Mouse (Mus musculus): ENCODE results near the gene Nfe2l1. TPM values are rescaled to one million over a fixed set of nuclear protein-coding genes. Genes with fewer than 3 reads are reported as not detected.
"Not testable (repeated sequence)": the region's sequence is repeated elsewhere in the genome, so short reads cannot be mapped to it uniquely, and the experiment has no call there.

The Nfe2l1 gene
- total RNA-seq, 2 experiments from 2014 or later: 167 to 175 TPM

GRCm38 (mm10) chr11:96796081-96796480 lies 33.7 kb downstream of the Nfe2l1 start:
- DNase-seq (ENCODE audit: extremely low spot score in 1 of 2, low spot score in 2 of 2): no peak
- intact Hi-C loops (cut with DNase I): no loop called here

GRCm38 (mm10) chr11:96795491-96795890 lies 34.3 kb downstream of the Nfe2l1 start:
- intact Hi-C loops (cut with DNase I): no loop called here
- no peak for DNase-seq (ENCODE audit: extremely low spot score in 1 of 2, low spot score in 2 of 2)

GRCm38 (mm10) chr11:96790681-96791080 lies 39.1 kb downstream of the Nfe2l1 start:
- intact Hi-C loops (cut with DNase I): no loop called here
- no peak for DNase-seq (ENCODE audit: extremely low spot score in 1 of 2, low spot score in 2 of 2)

- no peak for DNase-seq (ENCODE audit: extremely low spot score in 1 of 2, low spot score in 2 of 2)
- intact Hi-C loops (cut with DNase I): no loop called here
These were observed 39.8 kb downstream of the Nfe2l1 start for GRCm38 (mm10) chr11:96789990-96790389.

DNA sequence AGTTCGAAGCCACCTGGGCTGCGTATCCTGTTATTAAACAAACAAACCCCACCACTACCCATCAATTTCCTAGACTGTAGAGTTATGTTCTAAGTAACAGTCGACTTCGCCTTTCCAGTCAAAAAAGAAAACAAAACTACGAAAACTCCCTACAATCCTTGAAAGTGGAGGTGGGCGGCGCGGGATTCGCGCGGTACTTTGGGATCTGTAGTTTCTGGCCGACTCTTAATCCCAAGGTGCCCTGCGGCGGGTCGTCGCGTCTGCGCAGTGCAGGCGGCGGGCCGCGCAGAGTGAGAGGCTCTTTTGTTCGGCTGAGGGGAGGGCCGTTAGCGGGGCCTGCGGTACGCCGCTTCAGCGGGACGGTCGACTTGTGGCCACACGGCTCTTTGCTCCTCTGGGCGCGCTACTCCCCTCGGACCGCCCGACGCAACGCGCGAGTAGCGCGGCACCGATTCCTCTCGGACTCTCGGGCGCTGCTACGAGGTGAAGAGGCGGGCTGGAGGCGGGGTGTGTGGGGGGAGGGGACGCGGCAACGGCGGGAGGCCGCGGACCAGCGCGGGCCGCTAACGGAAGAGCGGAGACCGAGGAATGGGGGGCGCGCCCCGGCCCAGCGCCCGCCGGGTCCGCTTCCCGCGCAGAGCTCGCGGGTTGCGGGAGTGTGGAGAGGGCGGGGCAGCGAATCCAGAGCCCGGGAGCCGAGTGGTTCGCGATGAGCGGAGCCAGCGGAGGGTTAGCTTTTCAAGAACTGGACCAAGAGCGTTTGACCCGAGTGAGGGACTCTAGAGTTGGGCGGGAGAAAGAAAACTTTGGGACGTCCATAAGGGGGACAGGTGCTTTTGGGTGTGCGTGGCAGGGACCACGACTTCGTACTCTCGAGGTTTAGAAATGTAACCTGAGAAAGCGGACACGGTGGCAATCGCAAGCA lies 40.6 kb downstream of the Nfe2l1 start, which contains the start of gene Cbx1:
Gene Cbx1 (plus strand): TSS at position 257 of the 925 bp plus-strand sequence.
- intact Hi-C loops (cut with DNase I): no loop called here
- DNase-seq (ENCODE audit: extremely low spot score in 1 of 2, low spot score in 2 of 2): peak; percentile 89 to 94

DNA sequence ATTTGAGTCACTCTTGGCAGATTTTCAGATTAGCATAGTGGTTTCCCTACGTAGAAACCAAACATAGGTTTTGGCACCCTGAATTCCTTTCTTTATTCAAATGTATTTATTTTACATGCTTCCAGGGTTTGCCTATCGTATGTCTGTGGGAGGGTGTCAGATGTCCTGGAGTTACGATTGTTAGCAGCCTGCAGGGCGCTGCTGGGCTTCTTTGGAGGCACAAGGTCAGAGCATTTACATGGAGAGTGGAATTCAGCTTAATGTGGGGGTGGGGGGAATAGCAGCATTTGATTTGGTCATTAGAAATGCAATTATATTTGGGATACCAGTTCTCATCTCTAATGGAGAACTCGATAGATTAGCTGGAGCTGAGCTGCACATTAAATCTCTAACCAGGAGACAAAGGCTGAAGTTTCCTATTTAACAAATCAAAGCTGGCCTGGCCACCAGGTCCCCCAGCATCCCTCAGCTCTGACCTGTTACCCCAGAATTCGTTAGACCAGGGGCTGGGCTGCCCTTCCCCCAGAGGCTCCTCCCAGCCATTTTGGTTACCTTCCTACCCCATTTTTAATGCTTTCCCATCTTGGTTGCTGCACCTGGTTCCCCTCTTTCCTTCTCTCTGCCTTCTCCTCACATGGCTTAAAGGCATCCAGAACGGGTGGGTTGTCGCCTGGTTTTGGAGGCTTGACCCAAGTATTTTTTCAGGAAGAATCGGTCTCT lies 42.9 kb downstream of the Nfe2l1 start:
- intact Hi-C loops (cut with DNase I): no loop called here
- no peak for DNase-seq (ENCODE audit: extremely low spot score in 1 of 2, low spot score in 2 of 2)

DNA sequence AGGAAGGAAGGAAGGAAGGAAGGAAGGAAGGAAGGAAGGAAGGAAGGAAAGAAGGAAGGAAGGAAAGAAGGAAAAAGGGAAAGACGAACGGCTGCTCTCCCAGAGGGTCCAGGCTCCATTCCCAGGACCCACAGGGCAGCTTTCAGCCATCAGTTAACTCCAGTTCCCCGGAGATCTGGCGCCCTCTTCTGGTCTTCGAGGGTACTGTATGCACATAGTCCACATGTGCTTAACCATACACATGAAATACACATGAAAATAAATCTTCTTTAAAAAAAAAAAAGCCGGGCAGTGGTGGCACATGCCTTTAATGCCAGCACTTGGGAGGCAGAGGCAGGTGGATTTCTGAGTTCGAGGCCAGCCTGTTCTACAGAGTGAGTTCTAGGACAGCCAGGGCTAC lies 44.9 kb downstream of the Nfe2l1 start:
- intact Hi-C loops (cut with DNase I): not testable (repeated sequence)
- peak in 1 of 2 experiments; percentile 74 for DNase-seq (ENCODE audit: extremely low spot score in 1 of 2, low spot score in 2 of 2)

GRCm38 (mm10) chr11:96781425-96781824 lies 48.3 kb downstream of the Nfe2l1 start:
- no peak for DNase-seq (ENCODE audit: extremely low spot score in 1 of 2, low spot score in 2 of 2)
- intact Hi-C loops (cut with DNase I): no loop called here

DNA sequence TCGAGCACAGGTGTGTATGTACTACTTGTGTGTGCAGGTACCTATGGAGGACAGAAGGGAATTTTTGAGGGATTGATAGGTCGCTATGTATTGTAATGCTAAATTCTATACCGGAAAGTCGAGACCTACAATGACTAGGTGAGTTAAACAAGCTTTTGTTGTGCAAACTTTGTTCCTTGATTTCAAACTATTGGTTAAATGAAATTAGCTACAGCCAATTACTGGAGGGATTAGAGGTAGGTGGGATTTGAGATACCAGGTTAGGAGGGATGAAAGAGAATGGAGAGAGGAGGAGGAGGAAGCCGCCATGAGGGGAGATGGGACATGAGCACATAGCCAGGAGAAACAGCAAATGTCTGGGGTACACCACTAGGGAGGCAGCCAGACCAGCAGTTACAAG lies 49.5 kb downstream of the Nfe2l1 start:
- intact Hi-C loops (cut with DNase I): no loop called here
- DNase-seq (ENCODE audit: extremely low spot score in 1 of 2, low spot score in 2 of 2): no peak

DNA sequence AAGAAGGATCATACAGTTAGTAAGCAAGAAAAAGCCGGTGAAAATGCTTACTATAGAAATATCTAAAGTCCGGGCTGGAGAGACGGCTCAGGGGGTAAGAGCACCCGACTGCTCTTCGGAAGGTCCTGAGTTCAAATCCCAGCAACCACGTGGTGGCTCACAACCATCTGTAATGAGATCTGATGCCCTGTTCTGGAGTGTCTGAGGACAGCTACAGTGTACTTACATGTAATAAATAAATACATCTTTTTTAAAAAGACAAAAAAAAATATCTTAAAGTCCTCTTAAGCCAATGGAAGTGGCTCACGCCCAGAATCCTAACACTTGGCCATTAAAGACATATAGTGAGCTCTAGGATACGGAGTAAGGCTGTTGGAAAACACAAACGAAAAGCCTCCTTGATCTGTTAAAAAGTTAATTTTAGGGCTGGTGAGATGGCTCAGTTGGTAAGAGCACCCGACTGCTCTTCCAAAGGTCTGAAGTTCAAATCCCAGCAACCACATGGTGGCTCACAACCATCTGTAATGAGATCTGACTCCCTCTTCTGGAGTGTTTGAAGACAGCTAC lies 51.6 kb downstream of the Nfe2l1 start:
- intact Hi-C loops (cut with DNase I): loop anchor here (5.0 kb wide), 1 partner anchor 84 kb away; no protein-coding TSS in a partner anchor
- not testable (repeated sequence) for DNase-seq (ENCODE audit: extremely low spot score in 1 of 2, low spot score in 2 of 2)

- DNase-seq (ENCODE audit: extremely low spot score in 1 of 2, low spot score in 2 of 2): peak; percentile 98 to 99
- intact Hi-C loops (cut with DNase I): loop anchor here (5.0 kb wide), 1 partner anchor 85 kb away; no protein-coding TSS in a partner anchor
These were observed 52.5 kb downstream of the Nfe2l1 start, which contains the start of gene Snx11 for GRCm38 (mm10) chr11:96776968-96777962. TSS of gene Snx11 (minus strand) at chr11:96777559.

DNA sequence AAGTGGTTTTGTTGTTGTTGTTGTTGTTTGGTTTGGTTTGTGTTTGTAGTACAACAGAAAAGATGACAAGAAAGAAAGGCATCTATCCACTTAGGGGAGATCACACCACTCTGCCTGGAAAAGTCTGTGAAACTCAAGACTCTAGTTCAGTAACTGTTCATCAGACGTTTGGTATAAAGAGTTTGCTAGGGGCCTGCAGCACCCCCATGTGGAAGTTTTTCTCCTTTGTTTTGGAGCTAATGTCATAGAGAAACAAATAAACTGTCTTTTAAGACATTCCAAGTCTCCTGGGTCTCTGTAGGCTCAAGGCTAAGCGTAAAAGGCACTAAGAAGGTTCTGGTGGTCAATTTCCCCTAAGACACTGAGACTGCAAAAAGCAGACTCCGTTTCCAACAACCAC lies 53.7 kb downstream of the Nfe2l1 start:
- no peak for DNase-seq (ENCODE audit: extremely low spot score in 1 of 2, low spot score in 2 of 2)
- intact Hi-C loops (cut with DNase I): loop anchor here (5.0 kb wide), 1 partner anchor 86 kb away; no protein-coding TSS in a partner anchor

GRCm38 (mm10) chr11:96775665-96776064 lies 54.1 kb downstream of the Nfe2l1 start:
- intact Hi-C loops (cut with DNase I): loop anchor here (5.0 kb wide), 1 partner anchor 87 kb away; no protein-coding TSS in a partner anchor
- DNase-seq (ENCODE audit: extremely low spot score in 1 of 2, low spot score in 2 of 2): no peak

DNA sequence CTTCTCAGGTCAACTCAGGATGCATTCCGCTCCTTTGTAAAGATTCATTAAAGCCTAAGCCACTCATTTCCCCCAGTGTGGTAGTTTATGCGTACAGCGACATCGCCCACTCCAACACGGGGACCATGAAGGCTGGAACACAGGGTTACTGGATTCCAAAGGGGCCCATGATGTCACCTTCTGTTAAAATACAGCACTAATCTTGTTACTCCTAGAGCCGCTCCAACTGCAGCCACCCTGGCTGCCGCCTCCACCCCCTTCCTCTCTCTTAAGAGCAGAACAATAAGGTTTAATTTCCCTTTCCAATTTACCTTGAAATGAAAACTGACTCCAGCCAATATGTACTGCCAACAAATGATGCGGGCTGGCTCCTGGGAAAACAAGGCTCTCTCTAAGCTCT lies 54.7 kb downstream of the Nfe2l1 start:
- intact Hi-C loops (cut with DNase I): loop anchor here (5.0 kb wide), 1 partner anchor 87 kb away; no protein-coding TSS in a partner anchor
- no peak for DNase-seq (ENCODE audit: extremely low spot score in 1 of 2, low spot score in 2 of 2)

- DNase-seq (ENCODE audit: extremely low spot score in 1 of 2, low spot score in 2 of 2): no peak
- intact Hi-C loops (cut with DNase I): no loop called here
These were observed 55.2 kb downstream of the Nfe2l1 start for GRCm38 (mm10) chr11:96774536-96774935.

DNA sequence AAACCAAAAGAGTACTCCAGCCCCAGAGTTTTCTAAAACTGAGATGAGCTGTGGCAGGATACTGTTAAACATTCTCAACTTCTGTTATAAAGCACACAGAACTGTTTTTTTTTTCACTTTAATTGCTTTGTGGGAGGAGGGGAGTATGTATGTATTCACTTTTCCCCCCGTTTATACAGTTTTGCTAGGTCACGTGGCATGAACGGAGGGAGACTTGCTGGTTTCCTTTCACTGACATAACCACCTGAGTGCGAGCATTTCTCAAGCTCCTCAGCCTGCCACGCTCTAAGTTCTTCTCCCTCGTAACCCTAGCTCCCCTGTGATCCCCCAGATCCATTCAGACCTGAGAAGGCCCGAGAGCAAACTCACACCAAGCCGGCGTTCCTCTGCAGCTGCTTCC lies 57.4 kb downstream of the Nfe2l1 start:
- no peak for DNase-seq (ENCODE audit: extremely low spot score in 1 of 2, low spot score in 2 of 2)
- intact Hi-C loops (cut with DNase I): no loop called here

DNA sequence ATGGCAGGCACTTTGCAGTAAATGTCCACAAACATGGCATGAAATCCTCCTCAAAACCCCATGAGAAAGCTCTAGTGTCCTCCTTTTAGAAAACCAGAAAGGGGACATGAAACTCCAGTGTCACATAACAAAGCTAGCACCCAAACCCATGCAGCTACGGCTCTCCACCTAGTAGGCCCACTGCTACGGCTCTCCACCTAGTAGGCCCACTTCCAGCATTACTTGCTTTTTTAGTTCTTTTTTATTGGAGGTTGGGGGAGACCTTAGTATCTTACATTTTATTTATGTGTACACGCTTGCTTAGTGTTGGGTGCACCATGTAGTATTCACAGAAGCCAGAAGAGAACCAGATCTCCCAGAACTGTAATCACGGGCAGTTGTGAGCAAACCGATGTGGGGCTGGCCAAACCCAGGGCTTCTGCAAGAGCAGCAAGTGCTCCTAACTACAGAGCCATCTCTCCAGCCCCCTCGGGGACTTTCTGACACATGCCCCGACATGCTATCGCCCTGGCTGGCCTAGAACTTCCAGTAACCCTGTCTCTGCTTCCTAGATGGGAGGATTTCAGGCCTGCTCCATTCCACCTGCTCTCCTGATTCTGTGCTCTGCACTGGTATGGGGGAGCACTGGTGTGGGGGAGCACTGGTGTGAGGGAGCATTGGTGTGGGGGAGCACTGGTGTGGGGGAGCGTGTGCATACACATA lies 58.3 kb downstream of the Nfe2l1 start:
- DNase-seq (ENCODE audit: extremely low spot score in 1 of 2, low spot score in 2 of 2): no peak
- intact Hi-C loops (cut with DNase I): no loop called here
